Mouse (Mus musculus) Patski (cell line): ENCODE results near the gene Mapk1ip1. TPM values are rescaled to one million over a fixed set of nuclear protein-coding genes. Genes with fewer than 3 reads are reported as not detected.
A peak's percentile ranks its signal among the peaks of the same experiment; 100 is the strongest.

ENCODE experiments used
- ATAC-seq: fragments of 100-300 bp; one replicate; pipeline ENCODE4 v1.8.0; 2021
- CTCF ChIA-PET: fragments of 350-600 bp; sonication (Branson Sonifier 250); formaldehyde crosslinking; loops from one replicate; lab custom pipeline; 2022; ENCODE audit warnings: inconsistent platforms; lab: Charles Lee
- POLR2A ChIA-PET: fragments of 350-600 bp; sonication (Branson Sonifier 250); formaldehyde crosslinking; loops from one replicate; lab custom pipeline; 2022; ENCODE audit warnings: antibody characterized with exemption, inconsistent platforms; lab: Charles Lee
- DNase-seq: peaks from one replicate; pipeline ENCODE4 v3.0.0-alpha.2; 2011; ENCODE audit warnings: low read depth, low spot score
- H3K27me3 ChIP-seq: fragments of 371-371 bp; one replicate; pipeline ENCODE4 v1.5.1; 2021
- CTCF ChIP-seq: fragments of 100-300 bp; IDR thresholded peaks from one replicate; pipeline ENCODE4 v1.5.1; 2021
- in situ Hi-C: fragments of 300-500 bp; cut with MboI; formaldehyde crosslinking; loops from 3 replicates; pipeline ENCODE4 v1.11.1; 2018; ENCODE audit warnings: low pct_unique_long_range_greater_than_20kb, mixed read lengths
- polyA plus RNA-seq: library from polyadenylated mRNA; unstranded; gene quantifications from one replicate; pipeline ENCODE4 v1.2.3, GENCODE M21; 2021

Mapk1ip1 gene
- polyA plus RNA-seq, 1 experiment from 2014 or later = 18.3 TPM

DNA sequence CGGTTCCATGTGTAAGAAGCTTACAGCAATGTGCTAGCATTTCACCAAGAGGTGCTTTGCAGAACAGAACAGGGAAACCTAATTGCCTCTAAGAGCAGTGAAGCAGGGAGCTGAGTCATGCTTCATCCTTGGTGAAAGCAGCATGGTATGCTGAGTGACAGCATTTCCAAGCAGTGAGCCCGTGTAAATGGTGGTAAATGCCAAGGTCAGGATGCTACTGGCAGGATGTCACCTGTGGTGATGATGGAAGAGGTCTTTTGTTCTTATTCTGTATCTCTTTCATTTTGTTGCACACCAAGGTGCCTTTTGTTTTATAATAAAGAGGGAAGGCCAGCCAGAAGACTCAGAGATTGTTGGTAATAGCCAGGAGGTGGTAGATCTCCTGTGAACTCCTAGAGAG lies 10.6 kb upstream of the Mapk1ip1 start:
- CTCF ChIA-PET = interaction anchor here (1.0 to 1.4 kb wide), 4 partner anchors 12 to 17 kb away, joined by 3 to 5 read pairs (median 4); no protein-coding TSS in a partner anchor
- no peaks in the 10 kb centered on the region for H3K27me3 ChIP-seq
- no peak for TF ChIP-seq CTCF
- POLR2A ChIA-PET = interaction anchor here (1.0 to 1.5 kb wide), 3 partner anchors 12 to 52 kb away, joined by 3 to 4 read pairs (median 3); no protein-coding TSS in a partner anchor
- in situ Hi-C loops = no loop called here
- ATAC-seq (peak; percentile 99), DNase-seq (peak; percentile 34)

DNA sequence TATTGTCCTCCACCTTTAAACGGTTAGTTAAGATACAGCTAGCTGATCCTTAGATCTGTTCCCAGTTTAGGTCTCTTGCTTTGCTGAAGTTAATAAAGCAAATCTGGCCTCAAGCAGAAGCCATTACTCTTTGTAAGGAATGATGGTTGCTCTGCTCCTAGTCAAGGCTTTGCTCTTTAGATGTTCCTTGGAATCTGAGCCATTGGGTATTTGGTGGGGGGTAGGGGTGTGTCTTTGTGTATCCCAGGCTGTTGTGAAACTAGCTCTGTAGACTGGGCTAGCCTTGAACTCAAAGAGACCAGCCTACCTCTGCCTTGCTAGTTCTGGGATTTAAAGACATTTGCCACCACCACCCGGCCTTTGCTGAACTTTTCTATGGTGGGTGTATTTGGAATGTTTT lies 8.1 kb upstream of the Mapk1ip1 start:
- POLR2A ChIA-PET = no interaction called here
- ATAC-seq (no peak), DNase-seq (no peak)
- no peaks in the 10 kb centered on the region for H3K27me3 ChIP-seq
- TF ChIP-seq CTCF = no peak
- in situ Hi-C loops = no loop called here
- CTCF ChIA-PET = no interaction called here

DNA sequence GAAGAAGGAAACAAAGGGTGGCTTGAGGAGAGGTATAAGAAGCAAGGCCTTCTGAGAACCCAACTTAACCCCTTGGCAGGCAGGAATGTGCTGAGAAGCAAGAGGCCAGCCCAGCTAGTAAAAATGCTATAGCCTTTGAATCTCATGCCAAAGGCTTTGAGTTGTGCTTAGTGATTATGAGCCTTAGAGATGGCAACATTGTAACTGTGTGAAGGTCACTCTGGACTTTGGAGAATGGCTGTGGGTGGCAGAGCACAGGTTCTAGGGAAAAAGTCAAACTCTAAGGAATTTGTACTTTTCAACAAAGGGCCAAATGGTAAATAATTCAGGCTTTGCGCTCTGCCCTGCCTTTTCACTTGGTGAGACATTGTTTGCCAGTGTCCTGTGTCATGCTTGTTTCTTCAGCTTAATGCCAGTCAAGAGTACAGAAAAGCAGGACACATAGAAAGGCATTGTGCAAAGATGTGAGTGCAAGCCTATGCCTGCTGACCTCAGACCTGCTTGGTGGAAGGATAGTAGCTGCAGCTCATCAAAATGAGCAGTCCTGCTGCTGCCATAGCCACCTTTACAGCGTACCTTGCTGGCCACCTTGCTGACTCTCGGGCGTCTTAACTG lies 7.5 kb upstream of the Mapk1ip1 start:
- ATAC-seq = no peak
- in situ Hi-C loops = no loop called here

DNA sequence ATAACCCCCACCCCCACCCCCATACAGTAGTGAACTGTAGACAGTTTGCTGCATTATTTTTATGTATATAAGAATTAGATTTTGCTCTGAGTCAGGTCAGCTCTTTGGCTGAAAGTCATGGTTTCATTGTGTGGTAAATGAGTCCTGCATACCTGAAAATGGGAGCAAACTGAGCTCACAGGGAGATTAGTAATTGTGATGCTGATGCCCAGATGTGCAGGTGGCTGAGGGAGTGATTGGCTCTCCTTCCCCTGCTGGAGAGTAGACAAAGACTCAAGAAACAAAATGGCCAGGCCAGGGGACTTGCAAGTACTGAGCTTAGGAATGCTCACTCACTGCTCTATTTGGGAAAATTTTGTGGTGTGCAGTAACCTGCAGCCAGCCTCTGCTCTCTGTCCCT lies 4.0 kb upstream of the Mapk1ip1 start:
- in situ Hi-C loops = no loop called here
- TF ChIP-seq CTCF = no peak
- POLR2A ChIA-PET = no interaction called here
- DNase-seq (no peak), ATAC-seq (no peak)
- H3K27me3 ChIP-seq = no peaks in the 10 kb centered on the region
- CTCF ChIA-PET = interaction anchor here (1.6 kb wide), 1 partner anchor 73 kb away, joined by 4 read pairs; no protein-coding TSS in a partner anchor

More for the DNA sequence above, 7.5 kb upstream of the Mapk1ip1 start:
- POLR2A ChIA-PET = no interaction called here
- CTCF ChIA-PET = interaction anchor here (1.2 to 1.5 kb wide), 2 partner anchors 11 to 55 kb away, joined by 3 read pairs; no protein-coding TSS in a partner anchor
- H3K27me3 ChIP-seq = no peaks in the 10 kb centered on the region
- no peak for DNase-seq
- TF ChIP-seq CTCF = no peak

DNA sequence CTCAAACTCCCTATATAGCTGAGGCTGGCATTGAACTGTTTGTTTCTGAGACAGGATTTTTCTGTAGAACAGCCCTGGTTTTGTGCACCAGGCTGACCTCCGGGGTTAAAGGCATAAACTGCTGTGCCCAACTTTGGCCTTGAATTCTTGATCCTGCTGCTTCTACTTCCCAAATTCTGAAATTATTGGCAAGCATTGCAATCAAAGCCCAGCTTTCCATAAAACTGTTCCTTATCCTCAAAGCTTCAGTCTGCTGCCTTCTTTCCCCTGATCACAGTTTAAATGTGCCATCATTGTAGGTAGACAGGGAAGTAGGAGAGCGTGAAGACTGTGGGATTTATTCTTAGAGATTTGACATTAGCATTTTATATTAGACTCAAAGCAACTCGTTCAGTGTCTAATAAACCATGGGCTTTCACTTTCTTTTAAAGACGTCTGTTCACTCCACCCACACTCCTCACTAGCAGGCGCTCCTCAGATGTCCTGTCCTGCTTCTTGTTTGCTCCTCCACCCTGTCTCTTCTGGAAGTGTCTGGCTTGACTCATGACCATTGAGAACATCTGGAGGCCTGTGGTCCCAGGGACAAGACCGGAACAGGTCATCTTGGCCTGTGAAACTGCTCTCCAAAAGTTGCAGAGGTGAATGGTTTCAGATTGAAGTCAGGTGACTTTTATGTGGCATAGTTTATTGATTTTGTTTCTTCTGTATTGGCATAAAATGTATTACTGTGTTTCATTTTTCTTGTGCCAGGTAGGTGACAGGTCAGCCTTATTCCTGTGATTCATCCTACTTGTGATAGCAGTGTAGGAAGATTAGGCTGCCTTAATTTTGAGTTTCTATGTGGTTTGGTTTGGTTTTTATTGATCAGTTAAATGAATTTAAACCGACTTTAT lies 2.2 kb upstream of the Mapk1ip1 start:
- ChIA-PET POLR2A (interaction anchor here (0.6 kb wide), 1 partner anchor 74 kb away, joined by 3 read pairs; no protein-coding TSS in a partner anchor), CTCF (no interaction called here)
- TF ChIP-seq CTCF = no peak
- DNase-seq (no peak), ATAC-seq (no peak)
- no peaks in the 10 kb centered on the region for H3K27me3 ChIP-seq
- in situ Hi-C loops = loop anchor here (25.0 kb wide), 1 partner anchor 364 kb away; the partner anchor contains the start of genes Lrrc27 and Stk32c

DNA sequence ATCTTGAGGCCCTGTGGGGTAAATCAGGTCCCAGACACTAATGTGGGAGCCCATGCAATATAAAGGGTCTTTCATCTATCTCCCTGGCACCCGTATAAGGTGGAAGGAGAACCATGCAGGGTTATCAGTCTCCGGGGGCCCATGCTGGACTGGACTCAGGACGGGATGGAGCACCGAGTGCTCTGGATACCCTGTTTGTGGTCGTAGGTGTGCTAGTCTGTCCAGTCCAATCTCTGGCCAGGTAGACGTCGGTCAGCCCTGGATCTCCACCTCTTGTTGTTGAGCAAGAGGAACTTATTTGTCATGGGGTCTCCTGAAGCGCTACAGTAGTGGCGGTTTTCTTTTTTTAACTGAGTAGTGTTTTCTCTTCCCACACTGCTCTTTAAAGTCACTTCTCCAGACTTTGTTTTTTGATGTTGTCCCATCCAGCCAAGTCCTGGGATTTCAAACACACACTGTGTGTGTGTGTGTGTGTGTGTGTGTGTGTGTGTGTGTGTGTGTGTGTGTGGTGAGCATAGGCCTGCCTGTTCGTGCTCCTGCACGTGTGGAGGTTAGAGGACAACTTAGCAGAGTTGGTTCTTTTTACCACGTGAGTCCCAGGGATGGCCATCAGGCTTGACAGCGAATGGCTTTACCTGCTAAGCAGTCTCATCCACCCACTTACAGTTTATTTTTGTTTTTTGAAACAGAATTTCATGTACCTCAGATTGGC lies 1.4 kb upstream of the Mapk1ip1 start:
- ChIA-PET POLR2A (no interaction called here), CTCF (no interaction called here)
- DNase-seq (no peak), ATAC-seq (no peak)
- in situ Hi-C loops = loop anchor here (25.0 kb wide), 1 partner anchor 365 kb away; the partner anchor contains the start of genes Lrrc27 and Stk32c
- no peaks in the 10 kb centered on the region for H3K27me3 ChIP-seq
- no peak for TF ChIP-seq CTCF

DNA sequence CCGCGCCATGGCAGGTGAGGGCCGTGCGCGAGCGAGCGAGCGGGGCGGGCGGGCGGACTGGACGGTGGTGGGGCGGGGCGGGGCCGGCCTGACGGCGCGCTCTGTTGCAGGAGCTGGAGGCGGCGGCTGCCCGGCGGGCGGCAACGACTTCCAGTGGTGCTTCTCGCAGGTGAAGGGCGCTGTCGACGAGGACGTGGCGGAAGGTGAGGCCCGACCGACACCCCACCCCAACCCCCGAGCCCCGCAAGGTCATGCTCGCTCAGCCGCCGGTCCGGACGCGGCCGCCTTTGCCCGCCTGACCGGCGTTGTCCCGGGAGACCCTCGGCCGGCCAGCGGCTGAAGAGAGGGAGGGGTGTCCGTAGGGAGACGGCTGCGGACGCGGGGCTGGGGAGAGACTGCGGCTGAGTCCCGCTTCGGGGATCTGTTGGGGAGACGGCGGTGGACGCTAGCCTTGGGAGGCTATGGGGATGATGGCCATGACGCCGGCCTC lies 474 bp upstream of the Mapk1ip1 start:
- CTCF ChIA-PET = interaction anchor here (1.2 to 6.5 kb wide), 2 partner anchors 64 to 77 kb away, joined by 4 to 74 read pairs; no protein-coding TSS in a partner anchor
- no peaks in the 10 kb centered on the region for H3K27me3 ChIP-seq
- no peak for TF ChIP-seq CTCF
- no peak for DNase-seq
- in situ Hi-C loops = loop anchor here (25.0 kb wide), 1 partner anchor 366 kb away; the partner anchor contains the start of genes Lrrc27 and Stk32c
- POLR2A ChIA-PET = interaction anchor here (1.4 kb wide), 1 partner anchor 9 kb away, joined by 4 read pairs; no protein-coding TSS in a partner anchor
- ATAC-seq = peak; percentile 68

DNA sequence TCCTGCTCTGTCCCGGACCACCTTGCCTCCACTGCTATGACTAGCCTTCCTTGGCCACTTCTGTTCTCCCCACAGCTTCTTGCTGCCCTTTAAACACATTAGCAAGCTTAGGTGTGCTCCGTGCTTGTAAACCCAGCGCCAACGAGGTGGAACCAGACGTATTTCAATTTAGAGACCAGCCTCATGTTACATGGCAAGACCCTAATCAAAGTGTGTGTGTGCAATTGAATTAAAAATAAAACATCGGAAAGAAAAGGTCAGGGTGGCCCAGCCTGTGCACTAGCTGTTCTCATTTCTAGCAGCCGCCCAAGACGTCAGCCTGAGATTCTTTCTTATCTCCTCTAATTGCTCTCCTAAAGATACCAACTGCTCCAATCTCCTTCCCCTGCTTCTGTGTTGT lies 962 bp downstream of the Mapk1ip1 start:
- POLR2A ChIA-PET = interaction anchor here (0.8 to 1.5 kb wide), 3 partner anchors 11 to 62 kb away, joined by 3 to 4 read pairs (median 3); no protein-coding TSS in a partner anchor
- CTCF ChIA-PET = interaction anchor here (0.7 to 6.5 kb wide), 10 partner anchors 10 to 1367 kb away, joined by 3 to 74 read pairs (median 4); no protein-coding TSS in a partner anchor
- H3K27me3 ChIP-seq = no peaks in the 10 kb centered on the region
- ATAC-seq = peak; percentile 8
- TF ChIP-seq CTCF = no peak
- DNase-seq = no peak
- in situ Hi-C loops = loop anchor here (25.0 kb wide), 1 partner anchor 367 kb away; the partner anchor contains the start of genes Lrrc27 and Stk32c

DNA sequence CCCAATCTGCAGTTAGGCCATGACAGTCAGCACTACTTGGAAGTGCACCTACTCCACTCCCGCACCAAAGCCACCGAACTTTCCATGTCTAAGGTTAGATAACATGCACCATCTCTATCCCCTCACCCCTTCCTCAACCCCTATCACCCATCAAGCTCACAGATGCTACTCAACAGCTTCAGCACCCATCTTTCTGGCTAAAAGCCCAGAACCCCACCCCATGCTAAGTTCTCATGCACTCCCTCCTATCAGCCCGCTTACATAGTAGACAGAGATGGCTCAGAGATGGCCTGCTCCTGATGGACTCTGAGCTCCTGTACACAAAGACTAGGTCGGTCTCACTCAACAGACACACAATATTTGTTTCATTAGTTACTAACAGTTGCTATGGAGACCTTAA lies 2.7 kb downstream of the Mapk1ip1 start:
- ATAC-seq (no peak), DNase-seq (no peak)
- no peaks in the 10 kb centered on the region for H3K27me3 ChIP-seq
- CTCF ChIA-PET = interaction anchor here (1.3 to 6.5 kb wide), 4 partner anchors 15 to 1365 kb away, joined by 3 to 74 read pairs (median 10); no protein-coding TSS in a partner anchor
- in situ Hi-C loops = loop anchor here (5.0 to 25.0 kb wide), 3 partner anchors 79 to 1366 kb away; partner anchors contain the start of genes Lrrc27 and Stk32c
- TF ChIP-seq CTCF = no peak
- POLR2A ChIA-PET = no interaction called here
